Mouse (Mus musculus) heart, embryonic 10.5 days (tissue): ENCODE results near the gene Ttc9. TPM values are rescaled to one million over a fixed set of nuclear protein-coding genes. Genes with fewer than 3 reads are reported as not detected.

ENCODE experiments used
- DNase-seq: peaks from one replicate; pipeline ENCODE4 v3.0.0-alpha.2; 2017; ENCODE audit warnings: low spot score
- H3K27ac ChIP-seq: fragments of 300-500 bp; sonication (generic); 2 replicates; pipeline ENCODE4 v1.5.1; 2016; ENCODE audit warnings: mild to moderate bottlenecking
- H3K27me3 ChIP-seq: fragments of 300-500 bp; sonication (generic); 2 replicates; pipeline ENCODE4 v1.6.1; 2016; ENCODE audit warnings: mild to moderate bottlenecking; ENCODE audit not compliant: poor library complexity, insufficient read depth, severe bottlenecking
- H3K36me3 ChIP-seq: fragments of 300-500 bp; sonication (generic); 2 replicates; pipeline ENCODE4 v1.6.1; 2016; ENCODE audit warnings: mild to moderate bottlenecking, moderate library complexity
- H3K4me1 ChIP-seq: fragments of 300-500 bp; sonication (generic); 2 replicates; pipeline ENCODE4 v1.6.1; 2016; ENCODE audit warnings: mild to moderate bottlenecking
- H3K4me3 ChIP-seq: fragments of 300-500 bp; sonication (generic); 2 replicates; pipeline ENCODE4 v1.5.1; 2016; ENCODE audit warnings: mild to moderate bottlenecking, moderate library complexity
- H3K9me3 ChIP-seq: fragments of 300-500 bp; sonication (generic); 2 replicates; pipeline ENCODE4 v1.6.1; 2016; ENCODE audit warnings: mild to moderate bottlenecking, moderate library complexity
- WGBS: fragments of 180-500 bp; shearing (Covaris S2); methylation state at CpG from one replicate; pipeline ENCODE4 v1.1.7; 2016; 5-methylcytosine and 5-hydroxymethylcytosine counted together
- polyA plus RNA-seq: library from polyadenylated mRNA; unstranded; fragments of >200 nt; fragmentation: Nextera tagmentation; extraction: Ambion mirVana; gene quantifications from 2 replicates; pipeline ENCODE4 v1.2.1, GENCODE M21; 2016

Ttc9 gene
- polyA plus RNA-seq = 2.0 and 2.2 TPM in 2 replicates

DNA sequence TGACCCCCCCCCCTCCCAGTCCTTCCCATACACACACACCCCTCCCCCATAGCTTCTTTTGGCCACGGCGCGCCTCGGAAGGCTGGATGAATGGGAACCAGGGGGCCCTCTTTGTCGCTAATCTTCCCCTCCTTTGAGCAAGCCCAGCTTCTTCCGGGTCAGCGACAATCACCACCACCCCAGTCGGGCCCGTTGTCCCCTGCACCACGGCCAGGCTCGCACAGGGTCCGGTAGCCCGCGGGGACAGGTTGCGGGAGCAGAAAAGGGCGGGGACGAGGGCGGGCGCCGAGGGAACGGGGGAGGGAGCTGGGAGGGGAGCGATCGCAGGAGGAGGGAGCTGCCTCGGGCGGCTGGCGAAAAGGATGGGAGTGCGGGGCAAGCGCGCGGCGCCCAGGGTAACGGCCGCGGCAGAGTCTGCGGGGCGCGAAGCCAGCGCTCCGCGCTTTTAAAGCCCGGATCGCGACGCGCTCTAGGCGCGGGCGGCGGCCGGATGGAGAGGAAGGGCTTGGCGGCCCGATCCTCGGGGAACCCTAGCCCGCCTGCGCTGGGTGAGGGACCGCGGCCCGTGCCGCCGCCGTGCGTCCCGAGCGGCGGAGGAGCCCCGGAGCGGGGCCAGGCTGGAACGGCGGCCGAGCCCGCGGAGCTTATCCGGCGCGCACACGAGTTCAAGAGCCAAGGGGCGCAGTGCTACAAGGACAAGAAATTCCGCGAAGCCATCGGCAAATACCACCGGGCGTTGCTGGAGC is at the start of gene Ttc9:
TSS of gene Ttc9 (plus strand) at position 335 of the 746 bp plus-strand sequence.
- H3K4me1 ChIP-seq = peaks cover 17% of the 10 kb centered on the region
- no peak for DNase-seq
- peak within 1 kb of the TSS; percentile 75 for H3K4me3 ChIP-seq
- peak within 1 kb of the TSS; percentile 80 for H3K27ac ChIP-seq
- no peaks in the 10 kb centered on the region for H3K9me3 ChIP-seq
- peaks cover 77% of the 10 kb centered on the region for H3K27me3 ChIP-seq
- WGBS = under 1% methylated on average over 82 of the region's 82 CpGs
- no peaks in the 10 kb centered on the region for H3K36me3 ChIP-seq

- Histone ChIP-seq H3K9me3 (no peaks in the 10 kb centered on the region), H3K27me3 (no peaks in the 10 kb centered on the region), H3K36me3 (peaks cover 10% of the 10 kb centered on the region; the same call in 1 of the 2 replicates), H3K27ac (peak within 1 kb of the TSS; percentile 85), H3K4me3 (peak within 1 kb of the TSS; percentile 81), H3K4me1 (peaks cover 5% of the 10 kb centered on the region; the same call in 1 of the 2 replicates)
- 2% methylated on average over 36 of the region's 36 CpGs for WGBS
- DNase-seq = peak; percentile 99
These were observed 36.0 kb upstream of the Ttc9 start, which contains the start of gene Med6 for GRCm38 (mm10) chr12:81594902-81595671. Gene Med6, minus strand, starts transcription at chr12:81595008.

DNA sequence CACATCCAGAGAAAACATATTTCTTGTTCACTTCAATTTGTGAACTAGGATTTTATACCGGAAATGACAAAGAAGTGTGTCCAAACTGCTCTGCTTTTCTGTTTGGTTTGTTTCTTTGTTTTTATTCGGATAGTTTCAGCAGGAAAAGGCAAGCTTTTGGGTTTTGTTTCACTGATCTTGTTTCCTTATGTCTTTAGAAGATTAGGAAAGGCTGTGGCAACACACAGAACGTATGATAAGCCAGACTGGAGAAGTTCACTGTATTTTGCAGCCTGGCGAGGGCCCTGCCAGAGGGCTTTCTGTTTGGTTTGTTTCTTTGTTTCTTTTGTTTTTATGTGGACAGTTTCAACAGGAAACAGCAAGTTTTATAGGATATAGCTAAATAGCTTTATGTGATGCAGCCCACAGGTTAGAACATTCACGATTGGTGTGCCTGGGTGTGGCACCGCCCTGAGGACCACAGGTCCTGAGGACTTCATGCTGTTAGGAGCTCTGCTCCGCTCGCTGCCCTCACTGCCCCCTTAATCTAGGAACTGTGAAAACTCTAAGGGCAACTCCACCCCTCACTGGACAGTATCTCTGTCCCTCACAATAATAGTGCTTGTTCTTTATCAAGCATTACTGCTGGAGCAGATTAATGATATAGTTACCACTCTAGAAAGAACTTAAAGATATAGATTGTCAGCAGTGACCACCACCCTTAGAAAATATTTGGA is 34.3 kb upstream of the Ttc9 start:
- WGBS = 64% methylated on average over 8 of the region's 8 CpGs
- DNase-seq = no peak
- H3K27me3 ChIP-seq = no peaks in the 10 kb centered on the region
- no peaks in the 10 kb centered on the region for H3K36me3 ChIP-seq
- no peaks in the 10 kb centered on the region for H3K9me3 ChIP-seq
- H3K27ac ChIP-seq = peak overlapping the region; percentile 42; the same call in 1 of the 2 replicates
- peaks cover 5% of the 10 kb centered on the region; the same call in 1 of the 2 replicates for H3K4me1 ChIP-seq
- no peak overlapping the region for H3K4me3 ChIP-seq

DNA sequence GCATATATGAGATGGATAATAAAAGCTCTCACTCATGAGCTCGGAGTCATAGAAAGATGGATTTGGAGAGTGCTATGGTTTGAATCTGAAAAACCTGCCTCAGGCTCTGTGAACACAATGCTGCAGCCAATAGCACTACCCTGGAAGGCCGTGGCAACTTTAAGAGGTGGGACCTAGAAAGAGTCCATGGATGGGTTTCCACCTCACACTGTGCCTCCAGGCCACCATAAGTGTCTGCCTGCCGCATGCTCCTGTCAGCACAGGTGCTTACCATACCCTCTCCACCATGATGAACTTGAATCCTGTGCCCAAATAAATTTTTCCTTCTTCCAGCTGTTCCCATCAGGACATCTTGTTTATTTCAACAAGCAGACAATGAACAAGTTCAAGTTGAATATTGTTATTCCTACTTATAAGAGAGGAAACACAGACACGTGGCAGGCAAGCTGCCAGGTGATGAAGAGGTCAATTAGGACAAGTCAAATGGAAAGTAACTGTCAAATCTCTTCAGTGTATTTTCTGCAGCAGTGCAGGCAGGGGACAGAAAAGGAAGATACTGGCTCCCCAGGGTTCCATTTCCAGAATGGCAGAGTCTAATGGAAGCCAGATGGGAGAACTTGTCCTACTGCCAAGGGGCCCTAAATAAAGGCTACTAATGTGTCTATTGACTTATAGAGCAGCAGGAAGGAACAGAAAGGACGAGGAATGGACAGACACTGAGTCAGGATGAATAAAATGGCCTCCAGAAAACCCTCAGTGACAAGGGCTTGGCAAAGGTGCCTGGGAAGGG is 25.9 kb upstream of the Ttc9 start:
- Histone ChIP-seq H3K27me3 (no peaks in the 10 kb centered on the region), H3K9me3 (no peaks in the 10 kb centered on the region), H3K36me3 (no peaks in the 10 kb centered on the region), H3K4me3 (no peak overlapping the region), H3K4me1 (no peaks in the 10 kb centered on the region), H3K27ac (no peak overlapping the region)
- WGBS = 51% methylated on average over 5 of the region's 5 CpGs
- no peak for DNase-seq

GRCm38 (mm10) chr12:81609445-81609844 is 21.6 kb upstream of the Ttc9 start:
- H3K27ac ChIP-seq = no peak overlapping the region
- no peaks in the 10 kb centered on the region for H3K9me3 ChIP-seq
- no peaks in the 10 kb centered on the region for H3K27me3 ChIP-seq
- no peaks in the 10 kb centered on the region for H3K4me1 ChIP-seq
- H3K4me3 ChIP-seq = no peak overlapping the region
- H3K36me3 ChIP-seq = no peaks in the 10 kb centered on the region
- no peak for DNase-seq

DNA sequence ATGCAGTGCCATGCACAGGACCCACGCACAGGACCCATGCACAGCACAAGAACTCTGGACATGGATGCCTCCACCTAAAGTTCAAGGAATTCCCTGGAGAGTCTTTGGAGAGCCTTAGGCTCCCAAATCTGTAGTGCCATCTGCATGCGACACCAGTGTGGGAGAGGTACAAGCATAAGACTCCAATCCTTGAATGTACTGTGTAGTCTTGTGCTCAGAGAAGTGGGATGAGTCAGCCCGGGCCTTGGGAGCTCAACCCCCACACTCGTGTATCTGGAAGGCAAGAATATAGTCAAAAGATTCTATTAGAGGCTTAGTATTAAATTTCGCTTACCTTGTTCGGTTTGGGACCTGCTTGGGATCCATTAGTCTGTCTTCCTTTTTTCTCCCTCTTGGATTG is 15.2 kb upstream of the Ttc9 start:
- WGBS = 73% methylated on average over 6 of the region's 6 CpGs
- no peaks in the 10 kb centered on the region for H3K4me1 ChIP-seq

DNA sequence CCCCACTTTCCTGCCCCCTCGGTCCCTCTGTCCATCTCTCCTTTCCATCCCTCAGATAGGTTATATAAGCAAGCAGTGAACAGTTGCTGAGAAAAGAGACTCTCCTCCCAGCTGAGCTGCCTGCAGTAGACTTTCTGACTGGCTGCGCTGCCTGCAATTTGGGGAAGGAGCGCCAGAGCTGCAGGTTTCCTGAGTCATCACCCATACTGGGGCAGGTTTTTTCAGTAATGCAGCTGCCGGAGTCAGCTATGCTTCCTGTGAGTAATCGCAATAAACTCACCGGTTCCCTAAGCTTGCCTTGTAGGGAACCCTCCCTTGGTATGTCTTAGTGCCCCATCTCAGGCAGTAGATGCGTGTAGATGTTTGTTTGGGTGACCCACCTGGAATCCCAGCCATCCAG is 14.1 kb upstream of the Ttc9 start:
- Histone ChIP-seq H3K27me3 (no peaks in the 10 kb centered on the region), H3K4me1 (no peaks in the 10 kb centered on the region), H3K27ac (no peak overlapping the region), H3K36me3 (no peaks in the 10 kb centered on the region), H3K9me3 (no peaks in the 10 kb centered on the region), H3K4me3 (no peak overlapping the region)
- DNase-seq = no peak
- 64% methylated on average over 7 of the region's 7 CpGs for WGBS

More for the DNA sequence above, 15.2 kb upstream of the Ttc9 start:
- Histone ChIP-seq H3K27me3 (no peaks in the 10 kb centered on the region), H3K4me3 (no peak overlapping the region), H3K27ac (no peak overlapping the region), H3K9me3 (no peaks in the 10 kb centered on the region), H3K36me3 (no peaks in the 10 kb centered on the region)
- no peak for DNase-seq

DNA sequence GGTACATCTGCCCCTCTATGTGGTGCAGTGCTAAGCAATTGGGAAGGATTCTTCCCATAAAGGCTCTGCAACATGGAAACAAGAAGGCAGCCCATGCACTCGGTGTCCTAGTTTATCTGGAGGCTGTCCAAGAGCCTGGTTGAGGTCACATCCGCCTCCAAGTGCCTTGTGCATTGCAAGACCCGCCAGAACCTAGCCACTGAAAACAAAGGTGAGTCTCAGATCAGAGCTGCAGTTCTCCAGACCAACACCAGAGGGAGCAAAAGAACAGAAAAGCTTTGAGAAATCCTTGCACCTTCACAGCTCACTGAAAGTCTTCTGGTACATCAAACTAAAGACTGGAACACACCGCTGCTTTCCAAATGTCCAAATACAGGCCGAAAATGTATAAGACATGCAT is 11.7 kb upstream of the Ttc9 start:
- H3K4me1 ChIP-seq = no peaks in the 10 kb centered on the region
- WGBS = 19% methylated on average over 5 of the region's 5 CpGs
- no peaks in the 10 kb centered on the region for H3K36me3 ChIP-seq
- no peak overlapping the region for H3K4me3 ChIP-seq
- no peaks in the 10 kb centered on the region; the same call in 1 of the 2 replicates for H3K27me3 ChIP-seq
- DNase-seq = peak; percentile 77
- H3K27ac ChIP-seq = no peak overlapping the region
- no peaks in the 10 kb centered on the region for H3K9me3 ChIP-seq

DNA sequence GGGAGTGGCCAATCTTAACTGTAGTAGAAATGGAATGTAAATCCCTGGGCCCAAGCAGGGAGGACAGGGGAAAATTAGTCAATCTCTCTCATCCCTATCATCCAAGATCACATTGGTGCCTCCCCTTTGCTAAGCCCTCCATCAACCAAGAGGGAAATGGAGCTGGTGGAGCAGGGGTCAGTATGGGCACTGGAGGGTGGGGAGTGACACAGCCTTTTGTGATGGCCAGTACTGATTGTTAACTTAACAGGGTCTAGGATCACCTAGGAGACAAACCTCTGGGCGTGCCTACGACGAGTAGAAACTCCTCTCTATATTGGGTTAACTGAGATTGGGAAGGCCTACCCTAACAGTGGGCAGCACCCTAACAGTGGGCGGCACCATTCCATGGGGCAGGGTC is 7.7 kb upstream of the Ttc9 start:
- Histone ChIP-seq H3K27ac (no peak overlapping the region), H3K4me3 (no peak overlapping the region), H3K4me1 (no peaks in the 10 kb centered on the region), H3K27me3 (peaks cover 28% of the 10 kb centered on the region), H3K36me3 (no peaks in the 10 kb centered on the region), H3K9me3 (no peaks in the 10 kb centered on the region)
- WGBS = 71% methylated on average over 4 of the region's 4 CpGs
- DNase-seq = peak; percentile 63

DNA sequence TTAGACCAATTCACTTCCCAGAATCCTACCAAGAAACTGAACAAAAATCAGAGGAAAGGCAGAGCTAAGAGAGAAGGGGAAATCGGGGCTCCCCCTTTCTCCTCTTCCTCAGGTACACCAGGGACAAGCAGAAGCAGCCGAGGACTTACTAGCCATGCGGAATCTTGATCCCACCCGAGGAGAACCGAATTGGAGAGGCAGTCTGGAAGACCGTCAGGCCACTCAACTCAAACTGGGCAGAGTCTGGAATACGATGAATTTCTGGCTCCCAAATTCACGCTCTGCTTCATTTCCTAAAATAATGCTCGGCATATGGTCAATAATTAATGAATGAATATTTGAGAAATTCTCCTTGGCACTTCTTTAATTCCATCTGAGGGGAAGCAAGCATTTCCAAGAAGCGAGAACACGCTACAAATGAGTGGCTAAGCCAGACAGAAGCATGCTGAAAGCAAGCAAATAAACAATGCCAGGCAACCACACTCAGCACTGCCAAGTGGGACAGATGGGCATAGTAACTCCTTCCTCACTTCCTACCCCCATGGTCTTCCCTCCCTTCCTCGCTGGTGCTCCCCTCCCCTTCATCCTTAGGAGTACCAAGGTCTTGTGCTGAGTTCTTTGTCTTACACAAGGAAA is 4.7 kb upstream of the Ttc9 start:
- no peak for DNase-seq
- Histone ChIP-seq H3K4me3 (no peak overlapping the region), H3K27ac (no peak overlapping the region), H3K36me3 (no peaks in the 10 kb centered on the region), H3K9me3 (no peaks in the 10 kb centered on the region), H3K4me1 (peaks cover 12% of the 10 kb centered on the region), H3K27me3 (peaks cover 58% of the 10 kb centered on the region)
- 68% methylated on average over 12 of the region's 12 CpGs for WGBS

DNA sequence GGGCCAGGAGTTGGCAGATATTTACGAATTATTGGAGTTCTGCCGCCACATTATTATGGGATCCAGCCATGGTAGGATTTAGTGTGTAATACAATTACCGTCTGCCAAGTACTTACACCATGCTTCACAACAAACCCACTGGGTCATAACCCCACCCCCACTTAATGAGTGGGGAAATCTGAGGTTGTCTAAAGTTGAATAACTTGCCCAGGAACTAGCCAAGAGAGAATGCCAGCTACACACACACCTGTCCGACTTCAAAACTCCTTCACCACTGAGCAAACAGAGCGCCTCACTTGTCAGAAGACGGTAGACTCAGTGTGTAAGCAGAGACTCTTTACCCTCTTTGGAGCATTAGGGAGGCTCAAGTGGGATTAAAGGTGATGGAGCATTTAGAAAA is 3.6 kb upstream of the Ttc9 start:
- DNase-seq = no peak
- Histone ChIP-seq H3K9me3 (no peaks in the 10 kb centered on the region), H3K36me3 (no peaks in the 10 kb centered on the region), H3K4me1 (peaks cover 17% of the 10 kb centered on the region), H3K27ac (no peak overlapping the region), H3K27me3 (peaks cover 69% of the 10 kb centered on the region), H3K4me3 (no peak overlapping the region)
- 77% methylated on average over 6 of the region's 6 CpGs for WGBS

- H3K36me3 ChIP-seq = no peaks in the 10 kb centered on the region
- 77% methylated on average over 4 of the region's 4 CpGs for WGBS
- no peaks in the 10 kb centered on the region for H3K9me3 ChIP-seq
These were observed 3.0 kb upstream of the Ttc9 start for GRCm38 (mm10) chr12:81628091-81628490.

More at GRCm38 (mm10) chr12:81628091-81628490, 3.0 kb upstream of the Ttc9 start:
- Histone ChIP-seq H3K27ac (no peak overlapping the region), H3K27me3 (peaks cover 75% of the 10 kb centered on the region), H3K4me3 (no peak overlapping the region), H3K4me1 (peaks cover 17% of the 10 kb centered on the region)
- no peak for DNase-seq
